Mouse (Mus musculus) thymus, adult 2 months (tissue): ENCODE measurements around the gene Cpsf6. TPM values are rescaled to one million over a fixed set of nuclear protein-coding genes. Genes with fewer than 3 reads are reported as not detected.
"Not testable (repeated sequence)": the region's sequence is repeated elsewhere in the genome, so short reads cannot be mapped to it uniquely, and the experiment has no call there.

Source experiments
- DNase-seq: peaks from one replicate; pipeline ENCODE4 v3.0.0; 2021
- H3K27ac ChIP-seq: fragments of 200-500 bp; 2 replicates; pipeline ENCODE4 v1.5.1; 2012; ENCODE audit warnings: low read length, control low read depth; ENCODE audit not compliant: control insufficient read depth, insufficient read depth
- H3K27me3 ChIP-seq: fragments of 200-500 bp; 2 replicates; pipeline ENCODE4 v1.6.1; 2012; ENCODE audit warnings: mild to moderate bottlenecking, low read length, moderate library complexity, mixed read lengths; ENCODE audit not compliant: control insufficient read depth, insufficient read depth
- H3K36me3 ChIP-seq: fragments of 200-500 bp; 2 replicates; pipeline ENCODE4 v1.6.1; 2012; ENCODE audit warnings: mild to moderate bottlenecking, low read length, moderate library complexity; ENCODE audit not compliant: control insufficient read depth, insufficient read depth
- H3K4me1 ChIP-seq: fragments of 200-500 bp; replicated peaks from 2 replicates; pipeline ENCODE4 v1.6.1; 2012; ENCODE audit warnings: low read length; ENCODE audit not compliant: control insufficient read depth, insufficient read depth
- H3K4me3 ChIP-seq: fragments of 200-500 bp; 2 replicates; pipeline ENCODE4 v1.5.1; 2012; ENCODE audit warnings: mild to moderate bottlenecking, low read length, control low read depth, moderate library complexity; ENCODE audit not compliant: control insufficient read depth, insufficient read depth
- CTCF ChIP-seq: fragments of 200-500 bp; IDR thresholded peaks from 2 replicates; pipeline ENCODE4 v1.5.1; 2012; ENCODE audit warnings: mild to moderate bottlenecking, control low read depth, low read length, moderate library complexity, borderline replicate concordance; ENCODE audit not compliant: control insufficient read depth, poor library complexity, insufficient read depth; ENCODE audit errors: extremely low read depth
- POLR2A ChIP-seq: fragments of 200-500 bp; IDR thresholded peaks from 2 replicates; pipeline ENCODE4 v1.6.1; 2012; ENCODE audit warnings: mild to moderate bottlenecking, low read length, control low read depth, moderate library complexity; ENCODE audit not compliant: control insufficient read depth, poor library complexity, insufficient read depth; ENCODE audit errors: extremely low read depth
- WGBS: fragments of 180-500 bp; shearing (Covaris S2); methylation state at CpG from one replicate; pipeline ENCODE4 v1.1.7; 2018; 5-methylcytosine and 5-hydroxymethylcytosine counted together
- polyA plus RNA-seq: library from polyadenylated mRNA; depleted of rRNA; stranded (reverse); fragments of >200 nt; gene quantifications from 2 replicates; pipeline ENCODE4 v1.2.3, GENCODE M21; 2012

Gene Cpsf6
- polyA plus RNA-seq, 1 experiment: 171 TPM

GRCm38 (mm10) chr10:117393891-117394395, 14.1 kb upstream of the Cpsf6 start:
- Histone ChIP-seq H3K4me1 (peaks cover 16% of the 10 kb centered on the region), H3K36me3 (no peaks in the 10 kb centered on the region), H3K27ac (no peak overlapping the region), H3K27me3 (no peaks in the 10 kb centered on the region), H3K4me3 (peak overlapping the region; percentile 61)
- TF ChIP-seq POLR2A (no peak), CTCF (no peak)
- no peak for DNase-seq
- 57% methylated on average over 11 of the region's 11 CpGs for WGBS

- Histone ChIP-seq H3K4me1 (peaks cover 13% of the 10 kb centered on the region), H3K4me3 (peak overlapping the region; percentile 61), H3K27me3 (no peaks in the 10 kb centered on the region), H3K27ac (no peak overlapping the region), H3K36me3 (no peaks in the 10 kb centered on the region)
- WGBS: 1% methylated on average over 25 of the region's 27 CpGs
- DNase-seq: peak; percentile 59
- TF ChIP-seq CTCF (no peak), POLR2A (no peak)
Measured at GRCm38 (mm10) chr10:117393196-117393890, 13.5 kb upstream of the Cpsf6 start.

- Histone ChIP-seq H3K4me3 (no peak overlapping the region; the same call in 1 of the 2 replicates), H3K36me3 (no peaks in the 10 kb centered on the region), H3K4me1 (peaks cover 8% of the 10 kb centered on the region), H3K27me3 (no peaks in the 10 kb centered on the region), H3K27ac (no peak overlapping the region)
- TF ChIP-seq POLR2A: no peak
- no peak for DNase-seq
- WGBS: 4% methylated on average over 6 of the region's 6 CpGs
Measured at GRCm38 (mm10) chr10:117392832-117393195, 13.0 kb upstream of the Cpsf6 start.

- not testable (repeated sequence) for H3K27me3 ChIP-seq, DNase-seq, H3K4me3 ChIP-seq, H3K36me3 ChIP-seq, H3K4me1 ChIP-seq, H3K27ac ChIP-seq
- WGBS: 96% methylated on average over 1 of the region's 1 CpGs
Measured at GRCm38 (mm10) chr10:117392397-117392796, 12.6 kb upstream of the Cpsf6 start.

GRCm38 (mm10) chr10:117391801-117392200, 12.0 kb upstream of the Cpsf6 start:
- H3K36me3 ChIP-seq: no peaks in the 10 kb centered on the region

GRCm38 (mm10) chr10:117391057-117391456, 11.2 kb upstream of the Cpsf6 start:
- no peak overlapping the region for H3K27ac ChIP-seq
- no peaks in the 10 kb centered on the region for H3K36me3 ChIP-seq
- no peak overlapping the region for H3K4me3 ChIP-seq
- H3K27me3 ChIP-seq: no peaks in the 10 kb centered on the region
- H3K4me1 ChIP-seq: peaks cover 6% of the 10 kb centered on the region; the same call in 1 of the 2 replicates
- TF ChIP-seq POLR2A (no peak), CTCF (no peak)
- 91% methylated on average over 5 of the region's 5 CpGs for WGBS
- no peak for DNase-seq

More at GRCm38 (mm10) chr10:117391801-117392200, 12.0 kb upstream of the Cpsf6 start:
- TF ChIP-seq CTCF: no peak
- no peak for TF ChIP-seq POLR2A
- 93% methylated on average over 2 of the region's 2 CpGs for WGBS
- Histone ChIP-seq H3K4me3 (no peak overlapping the region), H3K4me1 (peaks cover 6% of the 10 kb centered on the region; the same call in 1 of the 2 replicates), H3K27me3 (no peaks in the 10 kb centered on the region), H3K27ac (no peak overlapping the region)
- no peak for DNase-seq
